Mouse (Mus musculus) adipose tissue, adult 10 weeks (tissue): ENCODE results near the gene Rpl38. TPM values are rescaled to one million over a fixed set of nuclear protein-coding genes. Genes with fewer than 3 reads are reported as not detected.

Source experiments
- polyA plus RNA-seq: library from polyadenylated mRNA; stranded (reverse); fragments of 350-450 nt; fragmentation: Illumina TruSeq; extraction: RNeasy Lipid Tissue Mini Kit (QIAGEN cat#74804); gene quantifications from one replicate; pipeline ENCODE4 v1.2.3, GENCODE M21; 2014; ENCODE audit warnings: low read depth, low replicate concordance

Rpl38 gene
- 1,374 TPM for polyA plus RNA-seq

DNA sequence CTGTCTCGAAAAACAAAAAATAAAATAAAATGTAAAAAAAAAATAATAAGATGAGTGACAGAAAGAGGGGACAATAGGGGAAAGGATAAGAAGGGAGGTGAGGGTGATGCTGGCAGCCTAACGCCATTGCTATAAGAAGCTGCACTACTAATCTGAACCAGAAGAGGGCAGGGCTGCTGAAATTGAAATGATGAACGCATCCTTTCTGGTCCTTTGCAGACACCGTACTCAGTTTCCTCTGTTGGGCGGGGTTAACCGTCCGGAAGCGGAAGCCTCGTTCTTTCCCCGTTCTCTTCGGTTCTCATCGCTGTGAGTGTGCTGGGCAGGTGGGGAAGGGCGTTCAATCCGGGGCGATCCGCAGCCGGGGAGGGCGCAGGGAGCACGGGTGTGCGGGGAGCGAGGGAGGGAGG is at the start of gene Rpl38:
Gene Rpl38 (plus strand): TSS at position 224 of the 410 bp plus-strand sequence.

GRCm38 (mm10) chr11:114675341-114675825 is 7.1 kb downstream of the Rpl38 start, which contains the start of gene Ttyh2:
Ttyh2 (plus strand) TSS chr11:114675431.

Other genes with a start within 250 kb of the Rpl38 start
- gene Ttyh2, start 6.9 kb downstream of the Rpl38 start, polyA plus RNA-seq: 14.8 TPM
- 2.7 TPM for gene Dnaic2, start 58.9 kb downstream of the Rpl38 start, polyA plus RNA-seq
- gene Kif19a, start 96.9 kb downstream of the Rpl38 start, polyA plus RNA-seq: 2.4 TPM
- gene Btbd17, start 127.4 kb downstream of the Rpl38 start, polyA plus RNA-seq: 2.4 TPM
- 0.29 TPM for gene Gpr142, start 130.4 kb downstream of the Rpl38 start, polyA plus RNA-seq
- 71.0 TPM for gene Gprc5c, start 182.6 kb downstream of the Rpl38 start, polyA plus RNA-seq
- gene Cd300a, start 221.5 kb downstream of the Rpl38 start, polyA plus RNA-seq: 8.6 TPM